9 mouse cellular contexts compared by ENCODE assay signal in the genomic region with DNA sequence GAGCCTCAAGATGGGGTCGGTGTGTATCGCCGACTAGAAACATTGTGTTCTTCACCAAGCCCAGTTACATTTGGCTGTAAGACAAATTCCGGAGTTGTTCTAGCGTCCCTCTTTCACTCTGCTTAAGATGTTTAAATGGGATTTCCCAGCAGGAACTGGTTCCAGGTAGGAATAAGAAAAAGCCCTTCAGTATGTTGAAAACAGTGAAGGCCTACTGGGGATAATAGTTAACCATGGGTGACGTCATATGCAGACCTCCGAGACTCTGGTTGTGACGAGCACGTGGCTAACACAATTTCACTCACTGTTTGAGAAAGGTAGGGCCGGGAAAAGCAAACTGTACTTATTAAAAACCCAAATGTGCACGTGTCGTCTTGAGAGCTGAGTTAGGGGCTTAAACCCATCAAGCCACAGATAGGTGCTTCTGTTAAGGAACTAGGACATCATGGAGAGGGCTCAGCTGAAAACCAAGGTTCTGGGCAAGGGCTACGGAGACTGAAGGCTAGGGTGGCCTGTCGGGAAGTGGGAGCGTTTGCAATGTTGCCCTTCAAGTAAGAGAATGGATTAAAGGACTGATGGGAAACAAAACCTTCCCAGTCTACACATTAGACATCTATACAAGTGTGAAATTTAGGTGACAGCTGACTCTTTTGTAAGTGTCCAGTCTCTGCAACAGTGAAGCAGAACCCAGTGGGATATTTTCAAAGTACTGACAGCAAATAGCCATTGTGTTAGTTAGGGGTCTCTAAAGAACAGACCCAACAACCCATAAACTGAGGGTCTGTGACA. TPM values are rescaled to one million over a fixed set of nuclear protein-coding genes. Genes with fewer than 3 reads are reported as not detected.
DNase-seq lines count a peak whose midpoint lies in the region; ATAC-seq and TF ChIP-seq lines count a peak whose summit lies in the region.
"Had no signal": no experiment of that assay in that cellular context is flagged by ENCODE, and none has a peak within 500 bp of the region (broad histone marks: within the 10 kb centered on the region; RNA-seq: fewer than 3 reads in every experiment).

No protein-coding gene starts in this region.

- no peaks in the 10 kb centered on the region for H3K36me3 ChIP-seq in heart, embryonic 14.5 days (ENCODE audit: control insufficient read depth, insufficient read depth, low read length)
- no peaks in the 10 kb centered on the region for H3K36me3 ChIP-seq in embryonic facial prominence, embryonic 10.5 days (replicated peaks)
- H3K36me3 ChIP-seq in forebrain, embryonic 15.5 days = no peaks in the 10 kb centered on the region
- no peaks in the 10 kb centered on the region for H3K36me3 ChIP-seq in limb, embryonic 14.5 days (ENCODE audit: control insufficient read depth, insufficient read depth, low read length)

- peak overlapping the region; percentile 94 for H3K4me2 ChIP-seq in heart, embryonic 14.5 days (ENCODE audit: low read length)
- peak overlapping the region; percentile 70 for H3K4me2 ChIP-seq in forebrain, embryonic 15.5 days (replicated peaks)
- peak overlapping the region; percentile 78 for H3K4me2 ChIP-seq in limb, embryonic 14.5 days (replicated peaks; ENCODE audit: low read depth, low read length, severe bottlenecking)

- H3K4me1 ChIP-seq in heart, embryonic 14.5 days (ENCODE audit: control insufficient read depth in 2 of 2, insufficient read depth in 2 of 2, low read length in 2 of 2) = peaks cover 4 to 15% of the 10 kb centered on the region in 2 experiments
- peaks cover 32% of the 10 kb centered on the region for H3K4me1 ChIP-seq in embryonic facial prominence, embryonic 10.5 days
- peaks cover 53% of the 10 kb centered on the region for H3K4me1 ChIP-seq in forebrain, embryonic 15.5 days
- H3K4me1 ChIP-seq in limb, embryonic 14.5 days (ENCODE audit: control insufficient read depth, insufficient read depth, low read length) = peaks cover 18% of the 10 kb centered on the region
- H3K4me1 ChIP-seq in lung, adult 2 months (ENCODE audit: control insufficient read depth, insufficient read depth, low read length) = 0 out of 2 replicates have a peak, but pooled peaks cover 2% of the 10 kb centered on the region

- 56% methylated on average over 15 of the region's 15 CpGs for WGBS in heart, embryonic 14.5 days
- WGBS in embryonic facial prominence, embryonic 10.5 days = 47% methylated on average over 15 of the region's 15 CpGs
- 15% methylated on average over 15 of the region's 15 CpGs for WGBS in forebrain, embryonic 15.5 days
- WGBS in limb, embryonic 14.5 days = 43% methylated on average over 15 of the region's 15 CpGs
- WGBS in lung, adult 2 months = 56% methylated on average over 15 of the region's 15 CpGs

- DNase-seq in heart, adult 9 months (ENCODE audit: low spot score in 2 of 2) = no peak
- no peak for DNase-seq in embryonic facial prominence, embryonic 10.5 days (ENCODE audit: low spot score)
- DNase-seq in limb, embryonic 14.5 days (ENCODE audit: low spot score) = no peak
- DNase-seq in lung, adult 2 months = no peak
- DNase-seq in B cell, adult 2 months = no peak

- no peak for TF ChIP-seq POLR2A in limb, embryonic 14.5 days (IDR thresholded peaks at IDR 0.05; ENCODE audit: borderline replicate concordance, extremely low read depth, insufficient read depth, insufficient read length)
- TF ChIP-seq POLR2A in lung, adult 2 months (IDR thresholded peaks at IDR 0.05; ENCODE audit: borderline replicate concordance, extremely low read depth, low read depth, low read length) = no peak

- H3K4me3 ChIP-seq in heart, embryonic 14.5 days (ENCODE audit: control insufficient read depth in 1 of 2, insufficient read depth in 1 of 2, low read depth in 1 of 2, low read length in 2 of 2) = no peak overlapping the region
- H3K4me3 ChIP-seq in embryonic facial prominence, embryonic 10.5 days = peak overlapping the region; percentile 61
- H3K4me3 ChIP-seq in forebrain, embryonic 15.5 days = peak overlapping the region; percentile 49
- no peak overlapping the region for H3K4me3 ChIP-seq in limb, embryonic 14.5 days (replicated peaks; ENCODE audit: low read length)
- no peak overlapping the region for H3K4me3 ChIP-seq in lung, adult 2 months (replicated peaks; ENCODE audit: extremely low read depth, low read depth, low read length)

- no peak for TF ChIP-seq CTCF in lung, adult 2 months (IDR thresholded peaks at IDR 0.05; ENCODE audit: insufficient read depth, low read length)

- H3K9ac ChIP-seq in heart, embryonic 14.5 days (ENCODE audit: low read length) = no peak overlapping the region
- H3K9ac ChIP-seq in forebrain, embryonic 15.5 days (replicated peaks) = no peak overlapping the region
- H3K9ac ChIP-seq in limb, embryonic 14.5 days (ENCODE audit: low read depth, low read length, severe bottlenecking) = no peak overlapping the region

- no peak for ATAC-seq in heart, embryonic 14.5 days (ENCODE audit: insufficient number of reproducible peaks, insufficient read depth, low FRiP score, low read depth)
- no peak; the same call in 1 of the 2 replicates for ATAC-seq in forebrain, embryonic 15.5 days (replicated peaks)
- ATAC-seq in limb, embryonic 14.5 days (ENCODE audit: low FRiP score, low read depth) = no peak
- no peak for ATAC-seq in CD4-positive, CD25-positive, alpha-beta regulatory T cell, adult 4 months
- ATAC-seq: inflammation-experienced regulatory T-cells, adult 6 months had no signal

- no peaks in the 10 kb centered on the region for H3K9me3 ChIP-seq in heart, embryonic 14.5 days (ENCODE audit: control insufficient read depth, low read length)
- no peaks in the 10 kb centered on the region for H3K9me3 ChIP-seq in embryonic facial prominence, embryonic 10.5 days
- H3K9me3 ChIP-seq in forebrain, embryonic 15.5 days = no peaks in the 10 kb centered on the region
- no peaks in the 10 kb centered on the region for H3K9me3 ChIP-seq in limb, embryonic 14.5 days (ENCODE audit: control insufficient read depth, low read length)

- no peak overlapping the region for H3K27ac ChIP-seq in heart, embryonic 14.5 days (replicated peaks in 1 of 2; ENCODE audit: control insufficient read depth in 1 of 2, insufficient read depth in 1 of 2, low read depth in 2 of 2, low read length in 2 of 2)
- H3K27ac ChIP-seq in embryonic facial prominence, embryonic 10.5 days (replicated peaks) = no peak overlapping the region
- H3K27ac ChIP-seq in forebrain, embryonic 15.5 days (replicated peaks) = peak overlapping the region; percentile 97
- no peak overlapping the region for H3K27ac ChIP-seq in limb, embryonic 14.5 days (replicated peaks; ENCODE audit: low read depth, low read length)

- H3K27me3 ChIP-seq in heart, embryonic 14.5 days (ENCODE audit: control insufficient read depth, insufficient read depth, low read length) = peaks cover 47% of the 10 kb centered on the region
- H3K27me3 ChIP-seq in embryonic facial prominence, embryonic 10.5 days (replicated peaks; ENCODE audit: low read depth, poor library complexity, severe bottlenecking) = peaks cover 65% of the 10 kb centered on the region
- H3K27me3 ChIP-seq in forebrain, embryonic 15.5 days = no peaks in the 10 kb centered on the region
- H3K27me3 ChIP-seq in limb, embryonic 14.5 days (ENCODE audit: control insufficient read depth, insufficient read depth, low read length) = peaks cover 32% of the 10 kb centered on the region

RNA-seq across cellular contexts. Expression of a gene that starts 0.8 kb away (rescaled TPM):
- polyA plus RNA-seq in heart, embryonic 14.5 days (2014; fragmentation: Nextera tagmentation; extraction: Ambion mirVana) = 8.5 and 9.3 TPM in 2 replicates
- 31.0 and 31.3 TPM in 2 replicates for polyA plus RNA-seq in embryonic facial prominence, embryonic 10.5 days (2016; fragmentation: Nextera tagmentation; extraction: Ambion mirVana)
- polyA plus RNA-seq in forebrain, embryonic 15.5 days (2015; fragmentation: Nextera tagmentation; extraction: Ambion mirVana) = 188 and 194 TPM in 2 replicates
- polyA plus RNA-seq in limb, embryonic 14.5 days (2012; rRNA removed) = 17.4 and 20.5 TPM in 2 replicates
- 28.1 and 30.6 TPM in 2 replicates for polyA plus RNA-seq in limb, embryonic 14.5 days (2014; fragmentation: Nextera tagmentation; extraction: Ambion mirVana)
- 1 to 10 TPM; 3.9 to 4.0 TPM for polyA plus RNA-seq in CD4-positive, CD25-positive, alpha-beta regulatory T cell, adult 4 months (2017; shearing (Covaris generic))
- polyA plus RNA-seq in lung, adult 2 months (2012; rRNA removed) = 26.3 and 29.8 TPM in 2 replicates

Comparison
In these comparisons a context has a peak if more than half of its experiments do, and no peak if none do; other contexts are left out.
1. H3K4me3 ChIP-seq: peak in embryonic facial prominence, embryonic 10.5 days (single experiment) and forebrain, embryonic 15.5 days (single experiment); none in heart, embryonic 14.5 days (0 of 2), limb, embryonic 14.5 days (single experiment) and lung, adult 2 months (single experiment).
2. Peak in every context shown above with its lines, with median percentiles within 50 percentile points of each other: H3K4me2 ChIP-seq.